In genomic region chr11:120317456-120317855, GRCm38 (mm10) we compare ENCODE assay signal across 11 mouse cellular contexts. TPM values are rescaled to one million over a fixed set of nuclear protein-coding genes. Genes with fewer than 3 reads are reported as not detected.
DNase-seq lines count a peak whose midpoint lies in the region; ATAC-seq and TF ChIP-seq lines count a peak whose summit lies in the region.
"Had no signal": no experiment of that assay in that cellular context is flagged by ENCODE, and none has a peak within 500 bp of the region (broad histone marks: within the 10 kb centered on the region; RNA-seq: fewer than 3 reads in every experiment).

No protein-coding gene starts in this region.

- peaks cover 38% of the 10 kb centered on the region for H3K4me1 ChIP-seq in forebrain, embryonic 10.5 days
- peaks cover 17% of the 10 kb centered on the region for H3K4me1 ChIP-seq in forebrain, embryonic 11.5 days (replicated peaks; ENCODE audit: control insufficient read depth, insufficient read depth, low read length)
- peaks cover 5% of the 10 kb centered on the region for H3K4me1 ChIP-seq in ES-Bruce4 (ENCODE audit: control insufficient read depth, insufficient read depth, low read length)
- peaks cover 32% of the 10 kb centered on the region for H3K4me1 ChIP-seq in hindbrain, embryonic 13.5 days (replicated peaks)
- peaks cover 20% of the 10 kb centered on the region for H3K4me1 ChIP-seq in liver, embryonic 16.5 days (ENCODE audit: control insufficient read depth, low read depth, low read length)

- TF ChIP-seq POLR2A in ES-Bruce4 (IDR thresholded peaks at IDR 0.05; ENCODE audit: insufficient read depth, low read length) = no peak

- no peak overlapping the region for H3K9ac ChIP-seq in forebrain, embryonic 11.5 days (ENCODE audit: low read length)
- peak overlapping the region; percentile 73; the same call in 1 of the 2 replicates for H3K9ac ChIP-seq in ES-Bruce4 (ENCODE audit: low read depth, poor library complexity, severe bottlenecking)
- peak overlapping the region; percentile 87 for H3K9ac ChIP-seq in hindbrain, embryonic 13.5 days
- H3K9ac ChIP-seq in liver, embryonic 16.5 days (ENCODE audit: low read depth, low read length) = no peak overlapping the region

- no peak overlapping the region for H3K4me3 ChIP-seq in forebrain, embryonic 10.5 days
- no peak overlapping the region for H3K4me3 ChIP-seq in forebrain, embryonic 11.5 days (ENCODE audit: low read depth, low read length)
- no peak overlapping the region for H3K4me3 ChIP-seq in ES-Bruce4 (ENCODE audit: low read depth, low read length)
- peak overlapping the region; percentile 48; the same call in 1 of the 2 replicates for H3K4me3 ChIP-seq in hindbrain, embryonic 13.5 days
- H3K4me3 ChIP-seq in liver, embryonic 16.5 days (ENCODE audit: low read depth, low read length) = no peak overlapping the region

- no peak overlapping the region for H3K4me2 ChIP-seq in forebrain, embryonic 11.5 days (ENCODE audit: low read depth, low read length, severe bottlenecking)
- peak overlapping the region; percentile 82 for H3K4me2 ChIP-seq in hindbrain, embryonic 13.5 days
- peak overlapping the region; percentile 86 for H3K4me2 ChIP-seq in liver, embryonic 16.5 days (ENCODE audit: low read depth, low read length)

- H3K27ac ChIP-seq in forebrain, embryonic 10.5 days = peak overlapping the region; percentile 96
- H3K27ac ChIP-seq in forebrain, embryonic 11.5 days (ENCODE audit: low read depth, low read length) = no peak overlapping the region
- H3K27ac ChIP-seq in ES-Bruce4 (ENCODE audit: insufficient read depth, low read length) = peak overlapping the region; percentile 60; the same call in 1 of the 2 replicates
- peak overlapping the region; percentile 98 for H3K27ac ChIP-seq in hindbrain, embryonic 13.5 days
- no peak overlapping the region for H3K27ac ChIP-seq in liver, embryonic 16.5 days (ENCODE audit: low read length)

- TF ChIP-seq EP300 in ES-Bruce4 (IDR thresholded peaks at IDR 0.05; ENCODE audit: insufficient read depth, low read depth, low read length) = no peak

- ATAC-seq in forebrain, embryonic 11.5 days (replicated peaks; ENCODE audit: low FRiP score) = no peak
- ATAC-seq in hindbrain, embryonic 13.5 days (ENCODE audit: low FRiP score) = no peak
- no peak for ATAC-seq in liver, embryonic 16.5 days (ENCODE audit: low read depth)
- ATAC-seq in erythroid progenitor cell, adult 5-6 weeks (replicated peaks; ENCODE audit: low FRiP score, poor library complexity, severe bottlenecking) = no peak
- ATAC-seq: inflammation-experienced regulatory T-cells, adult 6 months had no signal

- TF ChIP-seq CTCF in ES-Bruce4 (IDR thresholded peaks at IDR 0.05; ENCODE audit: low read depth, low read length) = no peak

- no peaks in the 10 kb centered on the region for H3K27me3 ChIP-seq in forebrain, embryonic 10.5 days (ENCODE audit: poor library complexity, severe bottlenecking)
- no peaks in the 10 kb centered on the region for H3K27me3 ChIP-seq in forebrain, embryonic 11.5 days (ENCODE audit: control insufficient read depth, insufficient read depth, low read length)
- no peaks in the 10 kb centered on the region for H3K27me3 ChIP-seq in ES-Bruce4 (ENCODE audit: control insufficient read depth, insufficient read depth, low read length, poor library complexity, severe bottlenecking)
- no peaks in the 10 kb centered on the region for H3K27me3 ChIP-seq in hindbrain, embryonic 13.5 days
- H3K27me3 ChIP-seq in liver, embryonic 16.5 days (ENCODE audit: control insufficient read depth, insufficient read depth, low read depth, low read length) = no peaks in the 10 kb centered on the region
- H3K27me3 ChIP-seq: megakaryocyte, embryonic 14.5 days had no signal

- no peaks in the 10 kb centered on the region for H3K36me3 ChIP-seq in forebrain, embryonic 10.5 days (replicated peaks)
- no peaks in the 10 kb centered on the region for H3K36me3 ChIP-seq in forebrain, embryonic 11.5 days (ENCODE audit: control insufficient read depth, insufficient read depth, low read length)
- no peaks in the 10 kb centered on the region for H3K36me3 ChIP-seq in ES-Bruce4 (ENCODE audit: control insufficient read depth, insufficient read depth, low read length, poor library complexity, severe bottlenecking)
- H3K36me3 ChIP-seq in hindbrain, embryonic 13.5 days = no peaks in the 10 kb centered on the region
- H3K36me3 ChIP-seq in liver, embryonic 16.5 days (ENCODE audit: control insufficient read depth, insufficient read depth) = no peaks in the 10 kb centered on the region

- peak; percentile 13 for DNase-seq in forebrain, embryonic 10.5 days (ENCODE audit: extremely low spot score, low spot score)
- no peak for DNase-seq in forebrain, embryonic 11.5 days (ENCODE audit: low spot score)
- no peak for DNase-seq in cerebellum, postnatal 10 days
- DNase-seq in natural killer cell, adult 2 months (ENCODE audit: low spot score in 2 of 2) = no peak

- H3K9me3 ChIP-seq in forebrain, embryonic 10.5 days = no peaks in the 10 kb centered on the region; the same call in 1 of the 2 replicates
- H3K9me3 ChIP-seq in forebrain, embryonic 11.5 days (ENCODE audit: control insufficient read depth, low read length) = no peaks in the 10 kb centered on the region
- peaks cover 10% of the 10 kb centered on the region; the same call in 1 of the 2 replicates for H3K9me3 ChIP-seq in ES-Bruce4 (replicated peaks; ENCODE audit: control insufficient read depth, insufficient read depth, low read length, poor library complexity, severe bottlenecking)
- H3K9me3 ChIP-seq in hindbrain, embryonic 13.5 days = no peaks in the 10 kb centered on the region
- no peaks in the 10 kb centered on the region for H3K9me3 ChIP-seq in liver, embryonic 16.5 days (replicated peaks; ENCODE audit: control insufficient read depth, low read length)

- WGBS in forebrain, embryonic 10.5 days = 81% methylated on average over 7 of the region's 7 CpGs
- WGBS in forebrain, embryonic 11.5 days = 75% methylated on average over 7 of the region's 7 CpGs
- 39% methylated on average over 7 of the region's 7 CpGs for WGBS in hindbrain, embryonic 13.5 days
- WGBS in liver, embryonic 16.5 days (ENCODE audit: insufficient replicate concordance) = 53% methylated on average over 7 of the region's 7 CpGs

RNA-seq across cellular contexts. Expression of gene Actg1, which starts 30.9 kb away (rescaled TPM):
- polyA plus RNA-seq in forebrain, embryonic 10.5 days (2016; fragmentation: Nextera tagmentation; extraction: Ambion mirVana) = 2,559 and 2,733 TPM in 2 replicates
- 2,808 and 3,088 TPM in 2 replicates for polyA plus RNA-seq in forebrain, embryonic 11.5 days (2014; fragmentation: Nextera tagmentation; extraction: Ambion mirVana)
- 2,484 and 2,505 TPM in 2 replicates for polyA plus RNA-seq in ES-Bruce4 (2011; ENCODE audit: insufficient read depth, insufficient read length, low read depth, missing spikeins)
- 4,110 and 4,339 TPM in 2 replicates for polyA plus RNA-seq in hindbrain, embryonic 13.5 days (2015; fragmentation: Nextera tagmentation; extraction: Ambion mirVana)
- polyA plus RNA-seq in liver, embryonic 16.5 days (2015; fragmentation: Nextera tagmentation; extraction: Ambion mirVana) = 531 and 545 TPM in 2 replicates
- 531 and 597 TPM in 2 replicates for total RNA-seq in erythroid progenitor cell, adult 5-6 weeks (2015; ENCODE audit: low replicate concordance)
- 282 and 330 TPM in 2 replicates for total RNA-seq in erythroid progenitor cell, adult 5-6 weeks (2017; ENCODE audit: low replicate concordance)

RNA-seq across cellular contexts. Expression of gene Fscn2, which starts 43.9 kb away (rescaled TPM):
- polyA plus RNA-seq in forebrain, embryonic 10.5 days (2016; fragmentation: Nextera tagmentation; extraction: Ambion mirVana) = 0.32 TPM in 1 of 2 replicates, not detected in the other
- polyA plus RNA-seq in forebrain, embryonic 11.5 days (2014; fragmentation: Nextera tagmentation; extraction: Ambion mirVana) = 1.0 TPM in 1 of 2 replicates, not detected in the other
- polyA plus RNA-seq in ES-Bruce4 (2011; ENCODE audit: insufficient read depth, insufficient read length, low read depth, missing spikeins) = not detected in 2 replicates
- 1.6 and 2.6 TPM in 2 replicates for polyA plus RNA-seq in hindbrain, embryonic 13.5 days (2015; fragmentation: Nextera tagmentation; extraction: Ambion mirVana)
- not detected in 2 replicates for polyA plus RNA-seq in liver, embryonic 16.5 days (2015; fragmentation: Nextera tagmentation; extraction: Ambion mirVana)
- not detected in 2 replicates for total RNA-seq in erythroid progenitor cell, adult 5-6 weeks (2015; ENCODE audit: low replicate concordance)
- not detected in 2 replicates for total RNA-seq in erythroid progenitor cell, adult 5-6 weeks (2017; ENCODE audit: low replicate concordance)
- total RNA-seq: common myeloid progenitor, adult 5-6 weeks had no signal

Comparison
In these comparisons a context has a peak if more than half of its experiments do, and no peak if none do; other contexts are left out.
1. H3K27ac ChIP-seq: peak in forebrain, embryonic 10.5 days (single experiment), ES-Bruce4 (single experiment) and hindbrain, embryonic 13.5 days (single experiment); none in forebrain, embryonic 11.5 days (single experiment) and liver, embryonic 16.5 days (single experiment).
2. H3K9ac ChIP-seq: peak in ES-Bruce4 (single experiment) and hindbrain, embryonic 13.5 days (single experiment); none in forebrain, embryonic 11.5 days (single experiment) and liver, embryonic 16.5 days (single experiment).